Mouse (Mus musculus) T-helper 17 cell (primary cell): ENCODE results near the gene Ogdh.
"Not testable (repeated sequence)": the region's sequence is repeated elsewhere in the genome, so short reads cannot be mapped to it uniquely, and the experiment has no call there.

Source experiments
- in situ Hi-C, 2 experiments: fragments of 300-600 bp; cut with MboI, MseI; formaldehyde crosslinking; loops; 1 replicate in 1 of 2; 2 replicates in 1 of 2; pipeline ENCODE4 v1.15.1; 2025; ENCODE audit warnings: high pct_unique_total_duplicates in 2 of 2

The Ogdh gene

DNA sequence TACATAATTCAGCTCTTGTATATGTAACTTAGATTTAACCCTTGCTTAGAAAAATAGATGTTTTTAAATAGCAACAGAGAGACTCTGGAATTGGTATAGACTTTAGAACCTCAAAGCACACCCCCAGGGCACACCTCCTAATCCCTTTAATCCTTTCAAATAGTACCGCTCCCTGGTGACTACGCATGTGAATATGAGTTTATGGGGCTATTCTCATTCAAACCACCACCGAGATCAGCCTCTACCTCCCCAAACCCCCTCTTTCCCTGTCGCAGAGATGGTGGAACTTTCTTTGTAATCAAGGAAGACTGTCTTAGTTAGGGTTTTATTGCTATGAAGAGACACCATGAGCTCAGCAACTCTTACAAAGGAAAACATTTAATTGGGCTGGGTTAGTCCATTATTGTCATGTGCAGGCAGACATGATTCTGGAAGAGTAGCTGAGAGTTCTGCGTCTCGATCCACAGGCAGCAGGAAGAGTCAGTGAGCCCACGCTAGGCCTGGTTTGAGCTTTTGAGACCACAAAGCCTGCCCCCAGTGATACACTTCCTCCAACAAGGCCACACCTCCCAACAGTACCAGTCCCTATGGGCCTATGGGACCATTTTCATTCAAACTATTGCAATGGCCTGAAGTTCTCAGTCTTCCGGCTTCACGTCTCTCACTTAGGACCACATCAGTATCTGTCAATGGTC, 73.3 kb downstream of the Ogdh start:
- in situ Hi-C loops = no loop called here

DNA sequence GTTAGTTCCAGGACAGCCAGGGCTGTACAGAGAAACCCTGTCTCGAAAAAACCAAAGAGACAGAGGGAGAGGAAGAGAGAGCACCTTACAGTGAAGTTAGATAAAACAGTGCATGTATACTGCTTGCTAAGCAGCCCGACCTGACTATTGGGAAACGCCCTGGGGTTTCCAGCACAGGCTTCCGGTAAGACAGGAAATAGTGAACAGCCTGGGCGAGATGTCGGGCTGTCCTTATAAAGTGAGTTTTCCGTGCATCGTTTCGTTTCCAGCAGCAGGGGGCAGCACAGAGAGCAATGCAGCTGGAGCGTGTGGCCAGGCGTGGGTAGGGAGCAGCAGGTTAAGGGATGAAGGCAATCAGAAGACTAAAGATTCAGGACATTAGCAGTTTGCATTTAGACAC, 74.5 kb downstream of the Ogdh start:
- in situ Hi-C loops = no loop called here

DNA sequence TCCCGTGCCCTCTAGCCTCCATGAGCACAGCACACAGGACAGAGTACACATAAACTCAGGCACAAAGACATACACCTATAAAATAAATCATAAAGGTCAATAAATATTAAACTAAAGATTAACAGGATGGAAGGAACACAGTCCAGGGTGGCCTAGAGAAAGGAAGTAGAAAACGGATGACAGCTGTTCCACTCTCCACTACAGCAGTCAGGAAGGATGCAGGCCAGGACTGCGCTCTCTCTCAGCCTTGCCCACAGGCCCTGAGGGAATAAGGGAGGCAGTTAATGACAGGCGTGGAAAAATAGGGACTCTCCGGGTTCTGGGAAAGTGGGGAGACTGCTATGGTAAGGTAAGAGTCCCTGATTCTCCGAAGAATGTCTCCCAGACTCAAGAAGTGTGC, 75.0 kb downstream of the Ogdh start:
- in situ Hi-C loops = no loop called here

DNA sequence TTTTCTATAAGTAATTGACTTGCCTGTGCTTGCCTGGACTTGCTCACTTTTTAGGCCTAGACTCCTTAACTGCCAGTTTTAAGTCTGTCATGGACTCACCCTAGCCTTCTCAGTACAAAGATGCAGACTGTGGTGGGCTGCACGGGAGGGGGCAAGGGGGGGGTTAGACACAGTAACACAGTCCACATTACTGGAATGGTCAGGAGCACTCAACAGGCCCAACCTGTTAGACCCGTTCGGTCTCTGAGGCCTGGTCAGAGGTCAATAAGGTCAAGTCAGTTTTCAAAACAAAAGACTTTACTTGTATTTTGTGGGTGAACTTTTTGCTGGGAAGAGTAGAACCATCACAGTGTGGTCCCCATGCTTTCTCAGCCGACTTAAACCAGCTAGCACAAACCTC, 75.7 kb downstream of the Ogdh start:
- in situ Hi-C loops = no loop called here

DNA sequence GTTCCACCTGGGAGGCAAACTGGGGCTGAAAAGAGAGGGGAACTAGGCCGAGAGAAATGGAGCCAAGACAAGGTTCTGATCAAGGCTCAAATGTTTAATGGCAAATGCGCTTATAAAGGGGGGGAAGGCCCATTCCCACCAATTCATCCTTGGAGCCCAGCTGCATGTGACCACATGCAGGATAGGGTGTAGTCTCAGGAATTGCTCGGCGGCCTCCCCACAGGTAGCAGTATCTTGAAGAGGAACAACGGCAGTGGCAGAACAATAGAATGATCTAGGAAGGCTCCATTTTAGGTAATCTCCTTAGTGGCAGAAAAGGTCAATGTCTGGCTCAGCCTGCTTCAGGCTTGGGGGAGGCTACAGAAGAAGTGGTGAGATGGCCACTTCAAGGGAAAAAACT, 76.6 kb downstream of the Ogdh start:
- in situ Hi-C loops = not testable (repeated sequence)

DNA sequence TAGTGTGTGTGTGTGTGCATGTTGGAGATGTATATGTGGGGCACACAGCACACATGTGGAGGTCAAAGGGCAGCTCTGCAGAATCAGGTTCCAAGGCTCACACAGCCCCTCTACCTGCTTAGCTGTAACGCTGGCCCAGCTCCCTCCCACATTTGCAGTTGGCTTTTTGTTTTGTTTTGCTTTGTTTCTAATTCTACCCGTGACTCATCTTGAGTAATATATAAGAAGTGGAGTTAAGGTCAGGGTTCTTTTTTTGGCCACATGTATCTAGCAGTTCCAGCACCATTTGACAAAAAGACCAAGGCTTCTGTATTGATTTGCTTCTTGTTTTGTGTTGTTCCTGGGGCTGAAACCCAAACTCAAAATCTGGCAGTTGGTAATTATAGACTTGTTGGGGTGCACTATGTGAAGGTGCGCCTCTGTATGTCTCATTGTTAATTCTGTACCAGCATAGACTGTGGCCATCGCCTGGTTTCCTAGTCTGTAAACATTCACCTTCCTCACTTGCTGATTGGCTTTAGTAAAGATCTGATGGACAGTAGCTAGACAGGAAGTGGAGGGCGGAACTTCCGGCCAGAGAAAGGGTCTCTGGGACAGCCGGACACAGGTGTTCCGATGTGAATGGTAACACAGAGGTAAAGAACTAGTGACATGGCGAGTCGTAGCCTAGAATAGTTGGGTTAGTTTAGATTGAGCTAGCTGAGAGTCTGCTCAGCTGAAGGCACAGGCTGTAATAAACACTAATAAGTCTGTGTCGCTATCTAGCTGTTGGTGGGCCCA, 80.1 kb downstream of the Ogdh start:
- in situ Hi-C loops = no loop called here

DNA sequence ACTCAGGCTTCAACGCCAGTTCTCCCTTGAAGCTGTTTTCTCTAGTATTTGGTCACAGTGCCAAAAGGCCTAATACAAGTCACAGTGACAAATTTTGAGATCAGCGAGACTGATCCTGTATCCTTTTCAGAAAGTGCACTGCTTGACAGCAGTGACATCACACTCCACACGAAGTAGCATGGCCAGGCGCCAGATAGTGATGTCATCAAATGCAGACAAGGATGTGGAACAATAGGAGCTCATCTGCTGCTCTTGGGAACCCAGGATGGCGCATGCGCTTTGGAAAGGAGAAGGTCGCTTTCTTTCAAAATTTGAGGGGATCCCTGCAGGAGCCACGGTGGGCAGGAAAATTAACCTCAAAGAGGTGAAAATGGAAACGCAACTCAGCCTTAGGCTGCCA, 81.4 kb downstream of the Ogdh start:
- in situ Hi-C loops = no loop called here

DNA sequence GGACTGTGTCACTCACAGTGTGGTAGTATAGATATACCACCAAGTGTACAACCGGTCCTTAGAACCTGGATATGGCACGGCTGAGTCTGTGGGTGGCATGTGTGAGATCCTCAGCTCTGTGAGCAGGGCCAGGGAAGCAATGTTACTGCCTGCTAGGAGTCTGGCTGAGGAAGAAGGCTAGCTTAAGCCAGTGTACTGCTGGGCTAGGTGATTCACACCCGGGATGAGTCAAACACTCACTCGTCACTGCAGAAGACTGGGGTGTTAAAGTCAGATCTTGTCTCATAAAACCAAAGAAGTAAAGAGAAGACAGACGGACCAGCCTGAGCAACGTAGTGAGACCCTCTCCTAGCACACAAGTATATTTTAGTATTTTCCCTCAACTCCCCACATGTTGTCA, 89.5 kb downstream of the Ogdh start:
- in situ Hi-C loops = no loop called here

DNA sequence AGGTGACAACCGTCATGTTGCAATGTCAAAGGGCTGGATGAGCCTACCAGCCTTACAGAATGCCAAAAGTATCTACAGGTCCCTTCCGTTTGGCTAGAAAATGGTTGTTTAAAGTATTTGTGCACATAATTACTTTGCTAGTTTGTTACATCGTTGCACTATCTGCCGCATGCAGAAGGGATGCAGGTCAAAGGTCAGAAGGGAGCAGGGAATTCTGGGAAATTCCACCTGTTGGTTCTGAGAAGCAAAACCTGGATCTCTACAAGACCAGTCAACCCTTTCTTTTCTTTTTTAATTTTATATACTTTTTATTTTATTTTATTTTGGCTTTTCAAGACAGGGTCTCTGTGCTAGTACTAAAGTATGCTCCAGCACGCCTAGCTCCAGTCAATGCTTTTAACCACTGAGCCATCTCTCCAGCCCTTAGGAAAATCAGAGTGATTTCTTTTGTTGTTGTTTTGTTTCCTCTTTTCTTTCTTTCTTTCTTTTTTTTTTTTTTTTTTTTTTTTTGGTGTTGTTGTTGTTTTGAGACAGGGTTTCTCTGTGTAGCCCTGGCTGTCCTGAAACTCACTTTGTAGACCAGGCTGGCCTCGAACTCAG, 96.8 kb downstream of the Ogdh start:
- in situ Hi-C loops = no loop called here

DNA sequence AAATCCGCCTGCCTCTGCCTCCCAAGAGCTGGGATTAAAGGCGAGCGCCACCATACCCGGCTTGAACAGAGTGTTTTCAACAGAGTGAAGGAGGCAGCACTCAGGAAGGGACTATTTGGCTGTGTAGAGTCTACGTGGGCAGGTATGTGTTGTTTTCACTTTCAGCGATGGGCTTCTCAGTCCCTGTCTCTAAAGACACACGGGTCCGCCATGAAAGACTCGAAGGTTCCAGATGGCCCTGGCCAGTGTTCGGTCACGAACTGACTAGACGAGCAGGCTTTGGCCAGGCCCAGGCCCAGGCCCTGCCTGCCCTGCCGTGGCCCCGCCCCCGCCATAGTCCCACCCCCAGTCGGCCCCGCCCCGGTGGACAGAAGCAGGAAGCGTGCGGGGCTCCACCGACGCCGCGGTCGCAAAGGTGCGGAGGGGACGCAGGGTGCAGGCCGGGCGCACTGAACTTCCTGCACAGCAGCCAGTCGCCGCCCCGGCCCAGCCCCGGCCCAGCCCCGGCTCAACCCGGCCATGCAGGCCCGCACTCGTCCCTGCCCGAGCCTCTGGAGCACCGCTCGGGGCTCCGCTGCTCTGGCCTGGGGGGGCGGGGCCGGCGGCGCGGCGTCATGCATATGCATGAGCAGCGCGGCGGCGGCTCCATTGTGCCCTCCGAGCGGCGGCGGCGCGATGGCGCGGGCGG, 97.4 kb downstream of the Ogdh start, which contains the start of gene Zmiz2:
Zmiz2 (plus strand) TSS at position 349 of the 688 bp plus-strand sequence.
- in situ Hi-C loops = no loop called here

DNA sequence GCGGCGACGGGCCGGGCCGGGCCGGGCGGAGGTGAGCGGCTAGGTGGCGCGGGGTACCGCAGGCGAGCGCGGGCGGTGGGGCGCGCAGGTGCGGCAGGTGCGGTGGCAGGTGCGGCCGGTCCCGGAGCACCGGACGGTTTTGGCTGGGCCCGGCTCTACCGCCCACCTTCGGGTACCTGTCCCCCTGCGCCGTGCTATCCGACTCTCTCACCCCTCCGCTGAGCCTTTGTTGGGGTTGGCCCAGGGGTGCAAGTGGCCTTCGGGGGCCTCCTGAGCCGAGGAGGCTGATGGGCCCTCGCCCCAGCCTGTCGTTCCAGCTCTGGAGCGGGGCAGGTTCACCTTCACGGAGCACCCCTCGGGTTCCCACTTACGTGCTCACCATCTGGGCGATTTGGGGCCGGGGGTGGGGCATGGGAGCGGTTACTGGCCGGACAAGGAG, 98.1 kb downstream of the Ogdh start:
- in situ Hi-C loops = no loop called here

DNA sequence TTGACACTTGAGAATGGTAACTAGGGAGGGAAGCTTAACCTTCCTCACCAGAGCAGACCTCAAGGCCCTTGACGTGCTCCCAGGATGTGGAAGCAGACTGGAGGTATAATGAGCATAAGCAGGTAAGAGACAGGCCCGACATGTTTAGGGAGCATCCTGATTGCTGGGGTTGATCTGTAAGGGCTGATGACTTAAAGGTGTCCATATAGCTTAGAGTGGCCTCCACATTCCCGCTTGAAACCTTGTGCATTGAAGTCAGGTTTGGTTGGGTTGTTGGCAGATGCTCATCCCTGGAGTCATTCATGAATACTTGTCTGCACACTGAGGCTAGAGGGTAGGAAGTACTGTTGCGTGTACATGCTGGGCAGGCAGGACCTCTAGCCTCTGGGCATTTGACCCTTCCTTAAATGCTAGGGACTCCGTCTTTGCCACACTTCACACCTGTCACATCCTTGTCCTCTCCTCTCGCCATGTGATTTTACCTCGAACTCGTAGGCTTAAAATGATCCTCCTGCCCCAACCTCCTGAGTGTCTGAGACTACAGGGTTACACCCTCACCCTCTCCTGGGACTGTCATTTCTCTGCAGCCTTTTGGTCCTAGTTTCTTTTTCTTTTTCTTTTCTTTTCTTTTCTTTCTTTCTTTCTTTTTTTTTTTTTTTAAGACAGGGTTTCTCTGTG, 99.1 kb downstream of the Ogdh start:
- in situ Hi-C loops = no loop called here

DNA sequence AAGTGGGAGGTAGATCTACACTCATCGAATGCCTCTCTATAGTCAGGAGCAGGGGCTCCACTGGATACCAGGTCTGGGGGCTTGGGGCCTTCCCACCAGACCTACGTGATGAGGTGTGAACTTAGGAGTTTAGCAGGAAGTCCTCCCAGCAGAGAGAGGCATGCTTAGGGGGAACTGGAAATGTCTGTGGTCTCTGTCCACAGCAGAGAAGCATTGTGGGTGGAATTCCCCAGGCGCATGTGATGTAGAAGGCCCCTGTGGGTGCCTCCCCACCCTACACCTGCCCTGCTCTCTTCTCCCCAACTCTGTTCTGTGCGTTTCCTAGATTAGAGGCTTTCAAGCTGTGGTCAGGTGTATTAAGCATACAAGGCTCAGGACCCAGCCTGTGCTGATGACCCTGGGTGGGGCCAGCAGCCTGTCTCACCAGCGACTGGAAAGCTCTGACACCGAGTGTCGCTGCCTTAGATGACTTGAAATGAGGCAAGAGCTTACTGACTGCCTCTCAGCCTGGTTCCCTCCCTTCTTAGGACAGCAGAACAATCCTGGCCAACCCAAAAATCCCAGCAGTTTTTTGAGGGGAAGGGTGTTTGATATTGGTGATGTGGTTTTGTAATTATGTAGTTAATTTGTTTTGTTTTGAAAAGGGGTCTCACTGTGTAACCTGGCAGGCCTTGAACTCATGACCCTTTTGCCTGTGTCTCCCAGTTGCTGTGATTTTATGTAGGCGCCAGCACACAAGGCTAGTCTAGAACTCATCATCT, 100.3 kb downstream of the Ogdh start:
- in situ Hi-C loops = no loop called here

DNA sequence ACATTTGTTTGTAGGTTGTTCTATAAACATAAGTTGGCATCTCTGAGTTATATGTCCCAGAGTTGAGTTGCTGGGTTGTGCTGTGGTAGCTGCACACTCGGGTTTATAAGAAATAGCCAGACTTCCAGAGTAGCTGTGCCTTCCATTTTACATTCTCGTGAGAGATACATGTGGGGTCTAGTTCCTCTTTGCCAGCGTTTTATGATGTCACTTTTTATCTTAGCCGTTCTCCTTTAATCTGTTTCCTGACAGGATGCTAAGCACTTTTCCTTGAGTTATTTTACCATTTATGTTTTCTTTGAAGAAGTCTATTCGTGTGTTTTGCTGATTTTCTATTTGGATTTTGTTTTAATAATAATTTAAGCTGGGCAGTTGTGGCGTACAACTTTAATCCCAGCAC, 101.4 kb downstream of the Ogdh start:
- in situ Hi-C loops = no loop called here

DNA sequence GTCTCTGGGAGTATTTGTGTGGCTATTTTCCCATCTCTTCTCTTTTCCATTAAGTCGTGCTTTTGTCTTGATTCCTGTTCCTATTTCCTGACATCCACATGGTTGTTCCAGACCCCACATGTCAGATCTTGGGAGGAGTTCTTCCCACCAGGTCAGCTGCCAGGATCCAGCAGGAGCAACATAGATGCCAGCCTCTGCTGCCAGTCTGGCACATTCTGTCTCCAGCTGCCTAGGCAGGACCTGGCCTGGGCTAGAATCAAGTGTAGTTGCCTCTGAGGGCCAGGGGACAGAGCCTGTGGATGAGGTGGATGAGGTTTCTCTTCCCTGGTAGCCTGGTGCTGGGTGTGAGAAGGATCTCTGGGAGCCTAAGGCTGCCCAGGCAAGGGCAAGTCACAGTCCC, 102.4 kb downstream of the Ogdh start:
- in situ Hi-C loops = no loop called here

DNA sequence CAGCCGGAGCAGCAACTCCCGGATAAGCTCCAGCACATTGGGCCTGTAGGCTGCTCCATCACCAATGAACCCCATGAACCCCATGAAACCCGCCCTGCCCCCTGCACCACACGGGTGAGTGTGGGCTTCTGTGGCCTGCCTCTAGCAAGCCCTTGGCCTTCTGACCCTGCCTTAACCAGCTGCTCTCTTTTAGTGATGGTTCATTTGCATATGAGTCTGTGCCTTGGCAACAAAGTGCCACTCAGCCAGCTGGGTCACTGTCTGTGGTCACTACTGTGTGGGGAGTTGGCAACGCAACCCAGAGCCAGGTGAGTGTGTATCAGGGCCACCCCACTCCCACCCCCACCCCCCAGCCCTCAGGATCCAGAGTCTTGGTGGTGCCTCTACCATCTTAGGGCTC, 104.1 kb downstream of the Ogdh start:
- in situ Hi-C loops = no loop called here

DNA sequence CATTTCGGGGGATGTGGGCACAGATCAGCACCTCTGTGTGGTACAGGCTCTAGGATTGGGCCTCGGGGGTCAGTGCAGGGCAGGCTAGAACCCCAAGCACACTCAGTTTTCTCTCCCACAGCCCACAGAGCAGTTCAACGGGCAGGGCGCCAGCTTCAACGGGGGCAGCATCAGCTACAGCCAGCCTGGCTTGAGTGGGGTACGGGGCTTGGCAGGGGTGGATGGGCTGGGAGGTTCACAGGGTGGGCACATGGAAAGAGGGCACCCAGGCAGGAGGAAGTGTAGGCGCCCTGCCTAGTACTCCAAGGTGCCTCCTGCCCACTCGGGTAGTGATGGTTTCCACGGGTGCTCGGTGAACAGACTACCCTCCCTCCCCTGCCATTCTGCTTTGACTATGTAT, 106.7 kb downstream of the Ogdh start:
- in situ Hi-C loops = no loop called here

DNA sequence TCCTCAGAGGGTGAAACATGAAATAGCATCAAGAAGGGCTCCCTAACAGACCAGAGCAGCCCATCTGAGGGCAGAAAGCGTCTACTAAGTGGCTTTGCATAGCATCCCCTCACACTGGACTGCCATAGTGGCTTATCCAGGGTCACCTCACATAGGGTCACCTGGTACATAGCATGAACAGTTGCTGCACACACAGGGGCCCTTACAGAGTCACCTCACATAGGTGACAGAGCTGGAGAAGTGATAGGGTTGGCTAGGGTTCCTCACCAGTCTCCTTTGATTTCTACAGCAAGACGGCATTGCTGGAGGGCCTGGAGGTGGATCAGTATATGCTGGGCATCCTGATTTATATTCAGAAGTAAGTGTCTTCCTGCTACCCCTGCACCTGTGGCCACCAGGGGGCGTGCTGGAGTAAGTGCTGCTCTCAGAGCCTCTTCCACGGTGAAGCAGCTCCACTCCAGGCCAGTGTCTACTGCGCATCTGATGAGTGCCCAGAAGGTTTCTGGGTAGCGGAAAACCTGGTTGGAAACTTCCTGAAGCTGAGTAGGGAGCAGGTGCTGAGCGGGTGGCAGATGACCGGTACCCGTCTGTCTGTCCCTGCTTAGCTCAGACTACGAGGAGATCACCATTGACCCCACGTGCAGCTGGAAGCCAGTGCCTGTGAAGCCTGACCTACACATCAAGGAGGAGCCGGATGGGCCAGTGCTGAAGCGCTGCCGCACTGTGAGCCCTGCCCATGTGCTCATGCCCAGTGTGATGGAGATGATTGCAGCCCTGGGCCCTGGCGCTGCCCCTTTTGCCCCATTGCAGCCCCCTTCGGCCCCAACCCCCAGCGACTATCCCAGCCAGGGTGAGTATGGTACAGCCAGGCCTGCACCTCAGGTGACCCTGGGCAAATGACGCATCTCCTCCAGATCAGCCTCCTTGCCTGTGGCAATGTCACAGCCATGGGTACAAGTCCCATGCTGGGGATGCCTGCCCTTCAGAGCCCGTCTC, 111.4 kb downstream of the Ogdh start:
- in situ Hi-C loops = no loop called here

DNA sequence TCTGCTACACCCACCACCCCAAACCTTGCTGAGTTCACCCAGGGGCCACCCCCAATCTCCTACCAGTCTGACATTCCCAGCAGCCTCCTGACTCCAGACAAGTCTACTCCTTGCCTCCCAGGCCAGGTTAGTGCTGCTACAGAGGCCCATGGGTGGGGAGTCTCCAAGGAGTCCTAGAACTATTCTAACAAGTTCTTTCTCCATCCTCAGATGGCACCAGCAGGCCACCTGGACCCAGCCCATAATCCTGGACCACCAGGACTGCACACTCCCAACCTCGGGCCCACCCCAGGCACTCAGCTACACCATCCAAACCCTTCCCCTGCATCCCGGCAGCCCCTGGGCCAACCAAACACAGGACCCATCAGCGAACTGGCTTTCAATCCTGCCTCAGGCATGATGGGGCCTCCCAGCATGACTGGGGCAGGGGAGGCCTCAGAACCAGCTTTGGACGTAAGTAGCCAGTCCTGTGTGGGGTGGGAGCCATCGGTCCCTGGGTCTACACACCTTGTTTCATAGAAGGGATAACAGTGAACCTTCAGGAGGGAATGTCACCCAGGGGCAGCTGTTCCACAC, 112.5 kb downstream of the Ogdh start:
- in situ Hi-C loops = no loop called here
